Mouse (Mus musculus) thymus, postnatal 36 days (tissue): ENCODE data around the gene Cypt12.

ENCODE experiments used
- DNase-seq, 2 experiments: peaks; one replicate each; pipeline ENCODE4 v3.0.0; 2022; ENCODE audit warnings: mixed read lengths in 2 of 2

Cypt12 gene

DNA sequence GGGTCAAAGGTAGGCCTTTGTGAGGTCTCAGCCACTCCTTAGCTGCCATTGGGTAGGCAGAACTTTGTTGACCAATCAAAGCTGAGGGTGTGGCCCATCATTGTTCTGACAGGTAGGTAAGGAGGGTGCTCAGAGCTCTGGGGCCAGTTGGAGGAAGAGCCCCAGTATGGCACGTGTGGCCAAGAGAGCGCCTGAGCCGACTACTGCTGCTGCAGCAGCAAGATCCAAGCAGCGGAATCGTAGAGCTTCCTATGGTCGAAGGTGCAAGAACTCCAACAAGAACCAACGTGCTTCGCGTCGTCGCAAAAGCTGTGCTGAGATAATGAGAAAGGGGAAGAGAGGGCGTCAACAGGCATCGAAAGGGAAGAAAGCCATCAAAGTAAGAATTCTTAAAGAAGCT lies at the start of gene Cypt12:
Cypt12 (plus strand) TSS at position 112 of the 400 bp plus-strand sequence.
- no peak for DNase-seq

DNA sequence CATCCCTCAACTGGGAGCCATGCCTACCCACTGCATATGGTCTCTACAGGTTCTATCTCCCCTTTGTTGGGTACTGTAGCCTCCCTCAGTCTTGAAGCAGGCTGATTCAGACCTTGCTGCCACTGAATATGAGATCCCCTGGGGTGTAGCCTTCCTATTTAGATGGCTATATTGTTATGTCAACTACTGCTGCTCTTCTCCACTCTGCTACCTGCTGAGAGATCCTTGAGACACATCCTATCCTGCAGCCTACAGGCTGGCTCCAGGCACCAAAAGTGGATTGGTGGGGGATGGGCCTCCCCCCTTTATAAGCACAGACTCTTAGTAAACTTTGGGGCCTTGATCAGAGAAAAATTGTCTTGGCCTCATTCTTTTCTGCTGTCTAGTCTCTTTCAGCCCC lies 34.4 kb upstream of the Cypt12 start:
- DNase-seq: no peak

DNA sequence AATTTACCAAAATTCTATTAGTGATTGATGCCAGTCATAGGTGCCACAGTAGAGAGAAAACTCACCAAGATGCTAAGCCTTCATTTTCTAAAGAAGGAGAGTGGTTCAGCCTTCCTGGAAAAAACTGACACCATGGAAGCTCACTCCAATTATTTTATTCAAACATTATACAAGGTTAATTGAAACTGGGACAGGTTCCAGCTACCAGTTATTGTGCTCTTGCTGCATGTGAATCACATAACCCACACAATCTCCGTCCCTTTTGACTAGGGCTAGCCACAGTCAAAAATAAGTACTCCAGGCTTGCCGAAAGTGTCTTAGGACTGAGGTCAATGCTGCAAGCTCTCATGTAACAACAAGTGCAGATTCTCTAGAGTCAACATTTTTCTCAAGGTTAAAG lies 8.0 kb upstream of the Cypt12 start:
- DNase-seq: no peak
